Mouse (Mus musculus) heart, adult 9 months (tissue): ENCODE measurements at regions not wholly inside any gene's neighbourhood (a gene's known extent, or its start where the extent isn't known, plus 50 kb on each side); places are given as distances from the start of the nearest gene placed in this dataset.

Source experiments
- DNase-seq, 2 experiments: peaks; one replicate each; pipeline ENCODE4 v3.0.0; 2022; ENCODE audit warnings: low spot score in 2 of 2

GRCm38 (mm10) chr11:109088488-109089252 lies 55.5 kb downstream of the E030025P04Rik start:
- no peak for DNase-seq

- DNase-seq = no peak
These were observed 62.2 kb downstream of the E030025P04Rik start for GRCm38 (mm10) chr11:109081957-109082356.

- no peak for DNase-seq
These were observed 62.7 kb downstream of the E030025P04Rik start for GRCm38 (mm10) chr11:109081454-109081853.

DNA sequence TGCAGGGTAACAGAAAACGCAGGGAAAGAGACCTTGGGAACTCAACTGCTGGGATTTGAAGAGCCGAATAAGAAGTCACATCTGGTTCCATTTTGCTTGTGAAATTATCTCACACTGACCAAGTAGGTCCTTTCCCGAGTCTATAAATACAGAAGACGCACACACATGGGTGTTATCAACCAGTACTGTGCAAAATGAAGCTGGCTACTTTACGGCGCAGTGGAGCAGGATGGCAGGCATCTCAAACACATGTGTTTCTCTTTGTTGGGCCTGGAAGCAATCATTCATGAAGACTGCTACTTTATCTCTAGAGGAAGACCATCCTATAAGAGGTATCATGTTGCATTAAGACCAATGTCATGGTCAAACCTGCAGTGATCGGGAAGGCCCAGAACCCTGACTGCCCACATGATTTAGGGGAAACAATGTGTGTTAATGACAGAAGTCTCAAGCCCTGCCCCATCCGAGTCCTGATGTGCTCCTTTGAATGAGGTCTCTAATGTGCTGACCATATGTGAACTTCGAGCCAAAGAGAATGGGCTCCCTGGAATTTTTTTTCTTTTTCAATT lies 63.2 kb downstream of the E030025P04Rik start:
- no peak for DNase-seq

- no peak for DNase-seq
These were observed 64.7 kb downstream of the E030025P04Rik start for GRCm38 (mm10) chr11:109079466-109079865.

DNA sequence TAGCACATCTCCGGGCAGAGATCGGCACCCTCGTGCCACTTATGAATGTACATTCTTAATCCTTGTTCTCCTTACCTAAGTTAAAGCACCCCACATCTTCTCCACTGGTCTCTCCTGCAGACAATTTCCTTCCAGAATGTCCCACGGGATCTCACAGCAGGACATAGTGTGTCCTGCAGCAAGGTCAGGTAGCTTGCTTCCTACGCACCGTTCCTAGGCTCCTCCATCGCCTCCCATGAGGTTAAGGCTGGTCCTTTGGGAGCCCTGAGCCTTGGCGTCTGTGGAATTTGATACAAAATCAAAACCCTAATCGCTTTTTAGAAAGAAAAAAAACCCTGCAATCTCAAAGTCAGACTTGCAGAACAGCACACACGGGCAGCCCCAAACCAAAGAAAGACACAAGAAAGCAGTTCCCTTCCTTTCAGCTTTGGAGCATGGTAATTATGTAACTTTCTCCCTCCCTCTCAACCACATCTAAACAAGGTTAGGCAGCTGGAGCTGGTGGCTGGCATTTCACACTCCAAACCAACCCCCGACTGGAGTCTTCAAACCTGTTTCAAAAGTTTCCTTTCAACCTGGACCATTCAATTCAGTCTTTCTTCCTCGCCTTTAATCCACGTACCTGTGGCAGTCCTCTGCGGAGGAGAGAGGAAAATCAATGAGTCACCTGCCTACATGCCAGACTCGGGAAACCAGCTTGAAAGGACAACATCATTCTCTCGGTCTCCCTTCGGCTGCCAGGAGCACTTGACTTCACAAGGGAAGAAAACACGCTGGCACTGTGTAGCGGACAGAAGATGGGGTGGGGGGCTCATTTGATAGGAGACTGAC lies 67.4 kb downstream of the E030025P04Rik start:
- no peak for DNase-seq

DNA sequence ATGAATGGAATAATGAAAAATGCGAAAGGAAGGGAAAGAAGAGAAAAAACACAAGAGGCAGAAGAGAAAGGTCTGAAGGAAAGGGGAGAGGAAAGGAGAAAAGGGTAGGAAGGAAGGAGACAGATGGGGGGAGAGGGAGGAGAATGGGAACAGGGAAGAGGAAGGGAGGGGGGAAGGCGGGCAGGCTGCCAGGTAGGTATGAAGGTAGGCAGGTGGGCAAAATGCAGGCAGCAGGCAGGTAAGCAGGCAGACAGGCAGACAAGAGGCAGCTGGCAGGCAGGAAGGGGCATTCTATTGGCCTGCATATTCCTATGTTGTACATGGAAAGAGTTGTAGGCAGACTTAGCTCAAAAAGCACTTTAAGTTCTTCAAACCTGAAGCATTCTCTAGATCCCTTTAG lies 72.8 kb downstream of the E030025P04Rik start:
- DNase-seq = no peak

- DNase-seq = no peak
These were observed 73.8 kb downstream of the E030025P04Rik start for GRCm38 (mm10) chr11:109070412-109070811.

GRCm38 (mm10) chr11:109069326-109069709 lies 74.9 kb downstream of the E030025P04Rik start:
- no peak for DNase-seq

DNA sequence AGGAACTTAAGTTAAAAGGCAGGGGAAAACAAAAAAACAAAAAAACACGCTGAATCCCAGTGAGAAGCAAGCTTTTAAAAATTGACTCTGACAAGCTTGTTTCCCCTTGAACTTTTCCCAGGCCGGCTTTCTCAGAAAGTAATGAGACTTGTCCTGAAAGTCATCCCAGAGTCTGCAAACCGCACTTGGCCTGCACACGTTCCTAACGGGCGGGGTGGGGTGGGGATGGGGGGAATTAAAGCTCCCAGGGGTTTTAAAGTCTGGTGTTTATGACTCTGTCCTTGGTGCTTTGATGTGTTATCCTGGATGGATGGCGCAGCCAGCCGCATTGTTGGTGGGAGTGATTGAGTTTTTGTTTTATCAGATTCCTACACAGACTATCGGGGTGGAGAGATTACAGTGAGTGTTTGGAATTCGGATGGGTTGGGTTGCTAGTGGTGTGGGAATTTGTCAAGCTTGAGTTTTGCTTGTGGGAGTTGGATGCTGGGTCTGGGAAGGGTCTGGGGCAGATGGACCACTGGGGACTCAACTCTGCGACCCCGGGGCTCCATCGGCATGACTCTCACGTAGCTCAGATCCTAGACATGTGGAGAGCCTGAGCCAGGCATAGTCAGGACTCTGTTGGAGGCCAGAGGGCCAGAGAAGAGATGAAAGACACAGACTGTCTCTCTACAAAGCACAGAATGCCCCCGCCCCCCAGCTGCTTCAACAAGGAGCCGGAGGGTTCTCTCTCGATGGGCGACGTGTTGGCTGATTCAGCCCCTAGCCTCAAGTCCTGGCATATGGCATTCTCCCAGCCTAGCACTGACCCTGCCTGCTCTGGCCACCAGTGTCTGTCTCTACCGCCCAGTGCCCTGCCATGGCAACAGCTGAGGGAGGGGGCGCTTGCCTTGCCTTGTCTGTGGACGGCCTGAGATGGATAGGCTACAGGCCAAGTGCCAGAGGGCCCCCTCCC lies 75.5 kb downstream of the E030025P04Rik start:
- DNase-seq = no peak

DNA sequence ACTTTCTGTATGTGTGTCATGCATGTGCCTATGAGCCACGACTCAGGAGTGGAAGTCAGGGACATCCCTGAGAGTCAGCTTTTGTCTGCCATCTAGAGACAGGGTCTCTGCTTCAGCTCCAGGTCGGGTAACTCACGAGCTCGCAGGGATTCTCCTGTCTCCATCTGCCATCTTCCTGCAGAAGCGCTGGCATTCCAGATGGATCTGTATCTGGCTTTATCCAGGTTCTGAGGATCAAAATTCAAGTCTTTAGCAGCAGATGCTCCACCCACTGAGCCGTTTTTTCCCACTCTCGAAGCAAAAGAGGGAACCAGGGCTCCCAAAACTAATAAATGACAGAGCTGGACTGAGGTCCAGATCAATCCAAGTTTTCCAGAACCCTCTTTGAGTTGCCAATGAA lies 76.4 kb downstream of the E030025P04Rik start:
- no peak for DNase-seq

GRCm38 (mm10) chr11:109061971-109062370 lies 82.2 kb downstream of the E030025P04Rik start:
- DNase-seq = no peak

GRCm38 (mm10) chr11:109060527-109060908 lies 83.7 kb downstream of the E030025P04Rik start:
- peak; percentile 9 to 36 for DNase-seq

DNA sequence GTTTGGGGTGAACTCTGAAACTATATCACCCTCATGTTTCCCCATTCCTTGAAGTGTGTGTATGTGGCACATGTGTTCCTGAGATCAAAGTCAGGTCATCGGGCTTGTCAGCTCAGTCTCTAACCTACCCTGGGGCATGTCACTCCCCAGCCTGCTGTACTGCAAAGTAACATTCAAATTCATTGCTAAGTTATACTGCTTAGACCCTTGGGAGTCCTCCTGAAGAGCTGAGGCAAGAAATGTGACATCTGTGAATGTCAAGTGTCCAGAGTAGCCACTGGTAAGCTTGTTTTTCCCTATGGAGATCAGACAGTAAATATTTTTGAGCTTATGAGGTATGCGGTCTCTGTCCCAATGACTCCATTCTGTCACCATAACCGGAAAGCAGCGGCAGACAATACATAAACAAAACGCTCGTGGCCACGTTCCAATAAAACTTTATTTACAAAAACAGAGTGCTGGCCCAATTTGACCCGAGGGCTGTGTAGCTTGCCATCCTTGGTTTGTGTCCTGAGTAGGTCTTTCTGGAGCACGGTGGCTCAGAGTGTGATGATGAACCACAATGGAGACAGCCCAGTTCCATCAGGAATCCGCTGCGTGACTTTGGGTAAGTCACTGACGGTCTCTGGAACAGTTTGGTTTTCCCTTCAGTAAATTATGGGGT lies 84.2 kb downstream of the E030025P04Rik start:
- DNase-seq = no peak

- no peak for DNase-seq
These were observed 86.1 kb downstream of the E030025P04Rik start for GRCm38 (mm10) chr11:109058021-109058420.

GRCm38 (mm10) chr11:109048257-109049101 lies 95.7 kb downstream of the E030025P04Rik start:
- no peak for DNase-seq

DNA sequence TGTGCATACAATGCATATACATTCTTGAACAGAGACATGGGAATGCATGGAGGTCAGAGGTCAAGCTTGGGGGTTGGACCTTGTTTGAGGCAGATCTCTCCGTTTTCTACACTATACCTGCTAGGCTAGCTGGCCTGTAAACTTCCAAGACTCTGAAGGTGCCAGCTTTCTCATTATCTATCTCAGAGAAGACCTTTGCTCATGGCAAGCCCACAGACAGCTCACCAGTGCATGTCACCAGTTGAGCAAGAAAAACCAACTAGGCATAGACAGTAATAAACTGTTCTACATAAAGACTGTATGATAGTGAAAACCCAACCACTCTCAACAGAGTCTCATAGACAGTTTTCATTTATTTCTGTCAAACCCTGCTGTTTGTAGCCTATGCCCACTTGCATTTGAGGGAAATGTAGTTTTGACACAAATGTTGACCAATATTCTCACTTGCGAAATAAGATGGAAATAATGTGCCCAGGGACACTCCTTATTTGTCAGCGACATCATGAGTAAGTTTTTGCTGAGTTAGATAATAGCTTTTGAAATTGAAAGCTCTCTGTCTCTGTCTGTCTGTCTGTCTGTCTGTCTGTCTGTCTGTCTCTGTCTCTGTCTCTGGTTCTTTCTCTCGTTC lies 96.6 kb downstream of the E030025P04Rik start:
- DNase-seq = no peak

GRCm38 (mm10) chr11:109046446-109046845 lies 97.7 kb downstream of the E030025P04Rik start:
- DNase-seq = no peak

GRCm38 (mm10) chr11:109040519-109040916 lies 103.7 kb downstream of the E030025P04Rik start:
- DNase-seq = no peak
